Mouse (Mus musculus): ENCODE measurements around the gene B2m. TPM values are rescaled to one million over a fixed set of nuclear protein-coding genes. Genes with fewer than 3 reads are reported as not detected.

Gene B2m
- total RNA-seq, 1 experiment from 2014 or later, result 401 TPM

DNA sequence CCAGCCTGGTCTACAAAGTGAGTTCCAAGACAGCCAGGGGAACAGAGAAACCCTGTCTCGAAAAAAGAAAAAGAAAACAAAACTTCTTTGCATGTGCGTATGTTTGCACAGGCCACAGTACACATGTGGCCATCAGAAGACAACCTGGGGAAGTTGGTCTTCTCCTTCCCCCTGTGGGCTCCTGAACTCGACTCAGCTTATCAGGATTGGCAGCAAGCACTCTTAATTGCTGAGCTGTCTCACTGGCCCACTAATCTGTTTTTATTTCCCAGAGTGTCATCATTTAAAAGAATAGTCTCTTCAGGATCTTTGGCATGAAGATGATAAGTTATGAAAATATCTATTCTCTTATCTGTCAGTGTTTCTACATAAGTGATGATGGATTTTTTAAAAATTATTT lies 44.4 kb downstream of the B2m start:
- DNase-seq, result no peak

DNA sequence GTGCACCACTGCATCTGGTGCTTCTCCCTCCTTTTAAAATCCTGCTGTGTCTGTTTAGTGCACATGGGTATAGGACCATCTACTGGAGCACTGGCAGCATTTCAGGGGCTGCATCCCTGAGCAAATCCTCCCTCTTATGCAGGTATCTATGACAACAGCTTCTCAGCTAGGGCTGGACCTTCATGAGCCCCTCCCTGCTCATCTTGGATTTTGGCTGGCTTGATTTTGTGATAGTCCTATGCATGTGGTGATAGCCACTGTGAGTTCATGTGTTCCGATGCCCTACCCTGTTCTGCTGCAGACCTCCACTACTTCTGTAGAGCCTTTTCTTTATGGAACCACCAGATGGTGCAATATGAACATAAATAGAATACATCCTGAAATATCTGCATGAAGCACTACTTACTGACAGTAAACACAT lies 47.0 kb downstream of the B2m start:
- no peak for DNase-seq

DNA sequence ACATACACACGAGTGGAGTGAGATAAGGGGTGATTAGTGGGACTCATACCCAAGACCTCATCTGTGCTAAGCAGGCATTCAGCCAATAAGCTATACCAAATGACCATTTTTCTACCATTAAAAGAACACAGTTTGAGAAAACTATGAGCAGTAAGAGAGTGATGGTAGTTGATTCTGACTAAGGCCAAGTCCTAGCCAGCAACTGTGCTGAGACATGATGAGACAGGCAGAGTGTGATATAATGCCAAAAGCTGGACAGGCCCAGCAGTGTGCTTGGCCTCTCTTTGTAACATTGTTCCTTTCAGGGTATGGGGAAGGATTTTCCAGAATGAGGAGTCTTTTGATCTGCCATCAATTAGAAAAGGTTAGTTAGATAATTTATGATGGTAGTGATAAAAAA lies 54.0 kb downstream of the B2m start:
- DNase-seq, result no peak

Other genes starting within 250 kb of the B2m start
- 34.6 and 35.6 TPM in 2 replicates for gene Ctdspl2, start 191.7 kb upstream of the B2m start, total RNA-seq (2021)
- gene Mageb3, start 191.6 kb upstream of the B2m start, total RNA-seq (2021), result not detected in 2 replicates
- gene Eif3j1, start 119.1 kb upstream of the B2m start, total RNA-seq (2021), result 17.8 and 18.1 TPM in 2 replicates
- 15.3 and 16.9 TPM in 2 replicates for gene Spg11, start 29.3 kb upstream of the B2m start, total RNA-seq (2021)
- not detected in 2 replicates for gene Trim69, start 13.0 kb downstream of the B2m start, total RNA-seq (2021)
- 0.26 TPM in 1 of 2 replicates, not detected in the other for gene Patl2, start 38.5 kb downstream of the B2m start, total RNA-seq (2021)
- gene Terb2, start 38.6 kb downstream of the B2m start, total RNA-seq (2021), result not detected in 2 replicates
- 61.6 and 101 TPM in 2 replicates for gene Sord, start 87.1 kb downstream of the B2m start, total RNA-seq (2021)
- gene Duox2, start 150.8 kb downstream of the B2m start, total RNA-seq (2021), result 0.07 and 0.11 TPM in 2 replicates
- gene Duoxa2, start 151.2 kb downstream of the B2m start, total RNA-seq (2021), result not detected in 2 replicates
- gene Duoxa1, start 166.0 kb downstream of the B2m start, total RNA-seq (2021), result 0.41 TPM in 1 of 2 replicates, not detected in the other
- 0.08 TPM in 1 of 2 replicates, not detected in the other for gene Duox1, start 168.0 kb downstream of the B2m start, total RNA-seq (2021)
- gene Shf, start 221.5 kb downstream of the B2m start, total RNA-seq (2021), result 11.7 and 14.6 TPM in 2 replicates

Measured in adrenal gland, postnatal 14 days (tissue).